Mouse (Mus musculus): ENCODE measurements around the gene Ube2o.
"Not testable (repeated sequence)": the region's sequence is repeated elsewhere in the genome, so short reads cannot be mapped to it uniquely, and the experiment has no call there.

Gene Ube2o

DNA sequence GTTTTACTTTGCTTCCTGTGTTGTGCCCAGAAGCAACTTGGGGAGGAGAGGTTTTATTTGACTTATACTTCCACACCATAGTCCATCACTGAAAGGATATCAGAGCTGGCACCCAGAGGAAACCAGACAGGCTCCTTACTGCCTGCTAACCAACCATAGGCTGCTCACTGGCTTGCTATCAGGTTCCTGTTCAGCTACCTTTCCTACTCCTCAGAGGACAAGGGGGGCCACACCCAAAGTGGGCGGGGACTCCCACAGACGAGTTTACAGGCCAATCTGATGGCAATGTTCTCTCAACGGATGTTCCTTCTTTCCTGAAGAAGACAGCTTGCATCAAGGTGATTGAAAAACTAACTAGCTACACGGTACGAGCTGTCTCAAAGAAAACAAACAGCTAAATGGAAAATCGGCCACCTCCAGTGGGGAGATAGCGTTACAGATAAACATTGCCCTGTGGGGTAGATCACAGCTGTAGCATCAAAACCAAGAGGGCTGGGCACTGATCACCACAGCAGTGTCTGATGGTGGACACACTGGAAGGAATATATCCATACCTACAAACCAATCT is 69.9 kb downstream of the Ube2o start:
- DNase-seq = no peak

DNA sequence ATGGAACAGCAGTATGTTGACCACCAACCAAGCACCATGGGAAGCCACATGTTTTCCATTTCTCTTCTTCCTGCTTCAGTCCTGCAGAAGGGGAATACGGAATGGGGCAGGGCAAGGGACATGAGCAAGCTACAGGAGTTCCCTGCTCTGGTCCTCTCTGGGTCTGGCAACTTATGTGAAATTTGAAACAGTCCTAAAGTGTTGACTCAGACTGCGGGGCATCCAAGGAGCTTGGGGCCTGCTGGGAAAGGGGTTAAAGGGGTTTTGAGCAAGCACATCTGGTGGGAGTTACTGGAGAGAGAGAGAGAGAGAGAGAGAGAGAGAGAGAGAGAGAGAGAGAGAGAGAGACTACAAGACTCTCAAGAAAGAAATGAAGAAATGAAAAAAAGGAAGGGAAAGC is 72.6 kb downstream of the Ube2o start:
- DNase-seq = no peak

DNA sequence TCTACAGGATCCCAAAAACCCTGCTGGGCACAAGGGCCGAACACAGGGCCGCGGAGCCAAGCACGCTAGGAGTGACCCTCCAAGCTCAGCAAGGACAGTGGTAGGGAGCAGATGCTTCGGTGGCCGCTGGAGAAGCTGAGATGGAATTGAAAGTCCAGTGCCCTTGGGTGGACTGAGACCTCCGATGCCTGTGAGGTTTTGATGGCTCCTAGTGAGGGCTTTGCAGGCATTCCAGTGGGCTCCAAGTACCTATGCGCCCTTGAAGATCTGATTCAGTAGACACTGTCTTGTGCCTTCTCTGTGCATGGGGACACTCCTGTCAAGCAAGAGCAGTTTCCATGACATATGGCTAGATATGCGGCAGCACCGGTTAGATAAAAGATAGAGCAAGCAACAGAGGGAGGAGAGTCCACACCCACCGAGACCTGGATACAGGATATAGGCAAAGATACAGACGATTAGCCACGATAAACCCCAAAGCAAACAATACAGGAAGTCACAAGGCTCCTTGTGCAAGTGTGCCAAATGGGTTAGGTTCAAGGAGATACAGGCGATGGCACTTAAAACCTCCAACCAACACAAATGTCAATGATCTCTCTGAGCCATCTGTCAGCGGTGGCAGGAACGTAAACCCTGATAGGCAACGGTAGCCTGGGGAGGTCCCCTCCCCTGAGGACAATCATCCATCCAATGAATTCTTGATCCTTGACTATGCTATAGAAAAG is 74.9 kb downstream of the Ube2o start:
- peak; percentile 56 to 57 for DNase-seq

DNA sequence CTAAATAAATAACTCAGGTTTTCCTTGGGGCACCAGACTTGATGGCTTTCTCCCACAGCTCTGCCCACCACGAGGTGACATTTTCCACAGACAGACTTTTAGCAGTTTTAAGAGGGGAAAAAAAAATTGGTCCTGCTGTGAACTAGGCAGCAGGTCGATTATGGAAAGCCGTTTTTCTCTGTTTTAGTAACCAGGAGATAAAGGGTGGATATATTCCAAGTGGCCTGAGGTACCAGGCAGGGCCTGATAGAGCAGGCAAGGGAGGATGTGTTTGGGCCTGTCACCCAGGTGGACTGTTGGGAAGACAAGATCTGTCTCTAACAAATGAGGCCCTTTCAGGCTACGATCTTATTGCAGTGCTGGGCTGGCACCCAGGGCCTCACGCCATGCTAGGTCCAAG is 75.7 kb downstream of the Ube2o start:
- peak in 1 of 2 experiments; percentile 47 for DNase-seq

DNA sequence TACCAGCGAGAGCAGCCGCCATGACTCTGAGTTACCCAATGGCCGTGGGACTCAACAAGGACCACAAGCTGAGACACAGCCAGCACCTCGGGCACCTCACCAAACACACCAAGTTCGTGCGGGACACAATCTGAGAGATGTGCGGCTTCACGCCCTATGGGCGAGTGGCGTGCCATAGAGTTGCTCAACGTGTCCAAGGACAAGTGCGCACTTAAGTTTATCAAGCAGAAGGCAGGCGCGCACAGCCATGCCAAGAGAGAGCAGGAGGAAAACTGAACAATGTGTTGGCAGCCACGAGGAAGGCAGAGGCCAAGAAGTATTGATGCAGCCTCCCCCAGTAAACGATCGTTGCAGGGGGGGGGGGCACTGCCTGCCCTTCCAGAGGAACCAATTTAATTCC is 76.7 kb downstream of the Ube2o start:
- no peak for DNase-seq

DNA sequence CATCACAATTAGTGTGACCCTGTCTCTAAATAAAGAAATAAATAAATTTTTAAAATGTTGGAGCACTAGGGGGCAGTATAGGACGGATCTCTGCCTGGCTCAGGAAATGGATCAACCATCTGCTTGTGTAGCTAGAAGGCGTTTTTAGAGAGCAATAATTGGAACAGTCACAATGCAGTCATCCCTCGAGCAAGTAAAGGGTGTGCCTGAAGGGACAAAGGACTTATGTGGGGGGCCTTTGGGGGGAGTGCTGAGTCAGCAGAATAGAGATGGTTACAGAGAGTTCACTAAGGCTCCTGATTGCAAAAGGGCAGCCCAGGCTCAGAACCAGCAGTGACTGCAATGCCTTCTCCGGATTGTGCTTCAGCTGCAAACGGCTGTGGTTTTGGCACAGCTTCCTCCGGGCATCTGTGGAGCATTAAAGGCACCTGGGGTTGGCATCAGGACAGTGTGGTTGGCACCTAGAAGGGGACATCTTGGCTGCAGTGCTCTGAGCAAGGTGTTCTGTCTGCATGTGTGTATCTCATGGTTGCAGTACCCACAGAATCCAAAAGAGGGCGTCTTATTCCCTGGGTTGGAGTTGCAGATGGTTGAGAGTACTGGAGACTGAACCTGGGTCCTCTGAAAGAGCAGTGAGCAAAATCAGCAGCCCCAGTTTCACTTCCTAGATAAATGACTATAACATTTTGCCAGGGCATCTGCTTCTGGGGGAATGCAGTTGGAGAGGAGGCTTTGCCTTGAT is 80.1 kb downstream of the Ube2o start:
- peak; percentile 60 to 62 for DNase-seq

DNA sequence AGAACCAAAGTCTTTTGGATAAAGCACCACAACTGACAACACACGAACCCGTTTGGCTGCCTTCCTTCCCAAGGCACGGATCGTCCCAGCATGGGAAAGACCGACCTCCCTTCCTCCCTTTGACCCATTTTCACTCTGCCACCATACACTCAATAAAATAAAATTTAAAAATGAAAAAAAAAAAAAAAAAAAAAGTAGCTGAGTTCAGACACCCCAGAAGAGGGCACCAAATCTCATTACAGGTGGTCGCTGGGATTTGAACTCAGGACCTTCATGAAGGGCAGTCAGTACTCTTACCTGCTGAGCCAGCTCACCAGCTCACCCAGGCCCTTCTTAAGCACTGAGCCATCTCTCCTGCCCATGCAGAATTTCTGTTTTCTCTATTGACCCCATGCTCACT is 82.2 kb downstream of the Ube2o start:
- DNase-seq = no peak

DNA sequence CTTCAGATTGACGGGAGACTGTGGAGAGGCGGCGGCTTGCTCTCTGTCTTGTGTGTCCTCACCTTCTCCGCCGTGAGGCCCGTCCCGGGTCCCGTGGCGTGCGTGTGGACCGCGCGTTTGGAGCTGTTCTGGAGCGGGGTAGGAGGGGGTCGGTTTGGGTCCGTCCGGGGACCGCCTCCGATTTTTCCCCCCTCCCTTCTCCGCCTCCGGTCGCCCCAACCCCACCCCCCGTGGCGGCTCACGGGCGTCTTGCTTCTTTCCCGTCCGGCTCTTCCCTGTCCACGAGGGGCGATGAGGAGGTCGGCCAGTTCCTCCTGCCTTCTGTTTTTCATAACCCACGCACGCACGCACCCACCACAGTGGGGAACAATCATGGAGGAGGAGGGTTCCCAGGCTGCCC is 82.7 kb downstream of the Ube2o start:
- peak in 1 of 2 experiments; percentile 42 for DNase-seq

DNA sequence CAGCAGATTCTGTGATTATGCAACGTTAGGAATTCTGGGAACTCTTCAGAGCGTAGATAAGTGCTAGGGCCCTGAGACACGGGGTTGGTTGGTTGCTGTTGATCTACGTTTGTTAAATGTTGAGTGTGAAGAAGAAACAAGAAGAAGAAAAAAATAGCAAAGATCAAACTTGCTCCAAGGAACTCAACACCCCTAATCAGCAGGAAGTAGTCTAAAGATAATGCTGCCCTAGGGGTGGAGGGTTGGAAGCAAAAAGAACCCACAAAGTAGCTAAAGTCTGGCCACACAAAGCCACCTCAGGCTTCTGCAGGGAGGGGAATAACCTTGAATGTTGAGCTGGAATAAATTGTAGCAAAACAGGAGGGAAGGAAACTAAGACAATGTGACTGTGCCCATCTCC is 83.9 kb downstream of the Ube2o start:
- no peak for DNase-seq

DNA sequence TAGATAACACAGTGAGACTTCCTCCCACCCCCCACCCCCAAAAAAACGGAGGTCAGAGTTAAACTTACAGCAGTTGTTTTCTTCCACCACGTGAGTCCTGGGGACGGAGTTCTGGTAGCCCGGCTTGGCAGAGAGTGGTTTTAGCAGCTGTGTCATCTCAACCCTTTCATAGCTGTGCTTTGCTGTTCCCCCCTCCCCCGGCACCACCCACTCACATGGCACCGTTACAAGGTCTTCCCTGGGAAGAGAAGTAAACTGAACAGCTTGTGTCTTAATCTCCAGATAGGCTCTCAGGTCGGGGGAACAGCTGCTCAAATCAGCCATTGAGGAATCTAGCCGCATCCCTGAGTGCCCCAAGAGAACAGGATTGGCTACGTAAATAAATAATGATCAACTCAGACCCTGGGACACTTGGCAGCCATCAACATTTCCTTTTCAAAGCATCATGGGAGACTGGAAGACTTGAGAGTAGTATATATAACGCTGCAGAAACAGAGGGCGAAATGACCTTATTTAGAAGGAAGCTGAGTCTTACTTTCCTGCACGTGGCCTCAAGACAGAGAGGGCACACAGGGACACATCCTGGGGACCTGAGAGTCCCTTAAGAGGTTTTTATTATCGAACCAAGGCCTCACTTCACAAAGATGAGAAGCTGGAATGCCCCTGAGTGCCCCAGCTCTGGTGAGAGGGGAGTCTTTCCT is 86.6 kb downstream of the Ube2o start:
- no peak for DNase-seq

DNA sequence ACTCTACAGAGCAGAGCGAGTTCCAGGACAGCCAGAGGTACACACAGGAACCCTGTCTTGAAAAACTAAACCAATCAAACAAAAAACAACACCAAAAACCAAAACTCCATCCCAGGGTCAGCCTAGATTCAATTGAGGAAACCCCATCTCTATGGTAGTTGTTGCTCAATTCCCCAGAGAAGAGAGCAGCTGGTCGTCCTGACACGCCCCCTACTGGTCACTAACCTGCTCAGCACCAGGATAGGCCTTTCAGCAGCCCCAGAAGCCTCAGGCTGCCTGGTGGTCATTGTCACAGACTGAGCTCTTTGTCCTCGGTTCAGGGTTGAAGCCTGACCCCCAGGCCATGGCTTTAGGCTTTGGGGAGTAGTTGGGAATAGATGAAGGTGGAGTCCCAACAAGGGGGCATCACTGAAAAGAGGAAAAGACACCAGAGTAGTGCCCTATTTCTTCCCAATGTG is 87.4 kb downstream of the Ube2o start, which contains the start of gene Prpsap1:
Gene Prpsap1 (minus strand): TSS at position 408 of the 458 bp plus-strand sequence.
- peak; percentile 51 to 61 for DNase-seq

DNA sequence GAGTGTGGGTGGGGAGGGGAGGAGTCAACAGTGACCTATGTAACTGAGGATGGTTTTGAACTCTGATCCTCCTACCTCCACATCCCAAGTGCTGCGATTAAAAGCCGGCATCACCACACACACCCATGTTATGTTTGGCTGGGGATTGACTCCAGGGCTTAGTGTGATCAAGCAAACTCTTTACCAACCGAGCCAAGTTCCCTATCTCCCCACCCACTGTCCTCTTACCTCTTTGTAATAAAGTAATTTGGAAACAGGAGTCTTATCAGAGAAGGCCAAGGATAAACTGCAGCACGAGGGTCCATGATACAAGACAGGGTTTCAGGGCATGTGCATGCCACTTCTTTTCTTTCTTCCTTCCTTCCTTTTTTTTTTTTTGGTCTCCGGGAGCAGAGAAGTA is 88.1 kb downstream of the Ube2o start:
- no peak for DNase-seq

DNA sequence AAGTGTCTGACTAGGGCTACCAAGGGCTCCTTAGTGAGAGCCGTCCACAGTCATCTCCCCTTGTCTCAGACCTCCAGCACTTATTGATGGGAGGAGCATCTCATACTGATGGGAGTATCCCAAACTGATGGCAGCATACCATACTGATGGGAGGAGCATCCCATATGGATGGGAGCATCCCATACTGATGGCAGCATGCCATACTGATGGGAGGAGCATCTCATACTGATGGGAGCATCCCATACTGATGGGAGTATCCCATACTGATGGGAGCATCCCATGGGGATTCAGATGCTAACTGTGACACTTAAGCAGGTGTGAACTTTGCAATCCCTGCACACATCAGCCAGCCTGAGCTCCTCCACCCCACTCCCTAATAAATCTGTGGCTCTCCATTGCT is 88.7 kb downstream of the Ube2o start:
- not testable (repeated sequence) for DNase-seq

DNA sequence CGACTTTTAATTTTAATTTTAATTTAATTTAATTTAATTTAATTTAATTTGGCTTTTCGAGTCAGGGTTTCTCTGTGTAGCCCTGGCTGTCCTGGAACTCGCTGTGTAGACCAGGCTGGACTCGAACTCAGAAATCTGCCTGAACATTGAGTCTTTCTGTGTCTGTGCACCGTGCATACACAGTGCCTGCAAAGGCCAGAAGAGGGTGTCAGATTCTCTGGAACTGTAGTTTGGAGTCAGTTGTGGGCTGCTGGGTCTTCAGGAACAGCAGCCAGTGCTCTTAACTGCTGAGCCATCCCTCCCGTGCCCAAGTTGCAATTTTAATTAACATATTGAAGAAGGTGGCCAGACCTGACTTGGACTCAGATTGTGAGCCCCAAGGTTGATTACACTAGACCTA is 89.9 kb downstream of the Ube2o start:
- no peak for DNase-seq

DNA sequence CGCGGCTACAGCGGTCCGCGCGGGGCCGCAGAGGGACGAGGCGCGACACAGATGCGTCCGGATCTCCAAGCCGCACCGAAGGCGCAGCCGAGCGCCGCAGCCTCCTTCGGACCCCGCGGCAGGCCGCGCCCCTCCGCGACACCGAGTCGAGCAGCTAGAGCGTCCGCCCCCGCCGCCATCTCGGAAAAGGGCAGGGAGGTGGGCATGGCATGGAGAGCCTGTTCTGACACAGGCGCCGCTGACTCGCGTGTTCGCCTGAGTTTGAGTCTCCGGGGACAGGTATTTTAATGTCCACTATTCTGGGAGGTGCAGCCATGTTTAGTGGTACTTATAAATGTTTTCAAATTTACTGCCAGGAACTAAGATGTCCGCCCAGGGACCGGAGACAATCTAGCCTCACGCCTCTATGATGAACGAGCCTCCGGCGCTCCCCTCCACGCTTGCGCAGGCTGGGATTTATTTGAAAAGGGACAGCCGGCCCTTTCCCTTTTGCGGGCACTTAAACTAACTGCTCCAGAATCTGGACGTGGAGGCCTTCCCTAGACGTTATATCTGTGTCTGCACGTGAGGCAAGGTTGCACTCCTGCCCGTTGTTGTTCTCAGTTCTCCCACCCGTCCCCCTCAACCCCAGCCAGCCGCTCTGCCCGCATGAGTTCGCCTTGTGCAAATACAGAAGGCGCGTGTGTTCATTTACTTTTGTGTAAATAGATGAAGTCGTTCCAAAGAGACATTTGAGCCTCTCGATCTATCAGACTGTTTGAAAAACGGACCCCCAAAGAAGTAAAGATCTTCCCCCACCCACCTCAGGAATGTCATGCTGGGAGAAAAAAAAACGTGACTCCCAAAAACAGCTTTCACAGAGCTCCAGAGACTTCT is 90.8 kb downstream of the Ube2o start:
- DNase-seq = peak; percentile 91 to 93

DNA sequence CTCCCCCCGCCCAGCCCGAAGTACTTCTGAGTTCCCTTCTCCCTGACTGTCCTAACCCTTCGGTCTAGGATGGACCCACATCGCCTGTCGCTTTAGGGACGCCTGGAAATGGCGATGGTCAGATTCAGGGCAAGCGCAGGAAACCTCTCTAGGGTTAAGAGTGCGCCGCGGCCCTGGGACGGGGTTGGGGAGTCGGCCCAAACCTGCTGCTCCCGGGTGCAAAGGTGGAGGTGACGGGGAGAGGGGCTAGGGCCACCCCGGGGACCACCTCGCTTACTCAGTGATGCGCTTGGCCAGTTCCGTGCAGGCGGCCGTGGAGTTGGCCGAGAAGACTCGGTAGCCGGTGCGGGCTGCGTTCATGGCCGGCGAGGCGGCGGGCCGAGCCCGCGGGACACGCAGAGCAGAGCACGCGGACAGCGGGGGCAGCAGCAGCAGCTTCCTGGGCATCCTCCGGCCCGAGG is 91.4 kb downstream of the Ube2o start:
- DNase-seq = no peak

DNA sequence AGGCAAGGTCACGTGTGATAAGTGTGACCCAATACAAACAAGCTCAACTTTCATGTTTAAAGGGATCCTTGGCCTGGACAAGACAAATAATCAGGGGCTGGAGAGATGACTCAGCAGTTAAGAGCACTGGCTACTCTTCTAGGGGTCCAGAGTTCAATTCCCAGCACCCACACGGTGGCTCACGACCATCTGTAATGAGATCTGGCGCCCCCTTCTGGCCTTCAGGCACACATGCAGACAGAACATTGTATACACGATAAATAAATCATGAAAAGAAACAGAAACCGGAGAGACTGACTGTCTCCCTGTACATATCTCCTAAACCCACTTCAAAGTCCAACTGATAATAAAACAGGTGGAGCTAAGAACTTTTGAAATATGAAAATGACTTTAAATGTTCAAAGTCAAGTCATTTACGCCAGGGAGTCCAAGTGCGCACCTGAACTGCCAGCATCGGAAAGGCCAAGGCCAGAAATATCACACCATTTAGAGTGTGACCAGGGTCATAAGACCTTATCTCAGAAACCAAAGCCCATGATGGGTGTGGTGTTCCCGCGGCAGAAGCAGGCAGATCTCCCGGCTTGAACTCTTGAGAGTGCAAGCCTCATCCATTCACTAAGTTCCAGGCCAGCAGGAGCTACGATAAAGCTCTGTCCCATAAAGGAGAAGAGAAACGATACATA is 92.4 kb downstream of the Ube2o start:
- no peak for DNase-seq

DNA sequence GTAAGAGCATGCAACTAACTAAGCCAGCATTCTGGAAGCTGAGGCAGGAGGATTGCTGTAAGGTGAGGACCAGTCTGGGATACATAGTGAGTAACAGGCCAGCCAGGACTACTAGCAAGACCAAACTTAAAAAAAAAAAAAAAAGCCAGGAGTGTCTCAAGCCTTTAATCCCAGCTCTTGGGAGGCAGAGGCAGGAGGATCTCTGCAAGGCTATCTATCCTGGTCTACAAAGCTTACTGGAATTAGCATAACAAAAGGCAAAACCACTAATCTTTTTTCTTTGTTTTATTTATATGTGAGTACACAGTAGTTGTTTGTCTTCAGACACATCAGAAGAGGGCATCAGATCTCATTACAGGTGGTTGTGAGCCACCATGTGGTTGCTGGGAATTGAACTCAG is 93.0 kb downstream of the Ube2o start:
- no peak for DNase-seq

Data from cerebellum, postnatal 25 days (tissue).